Mouse (Mus musculus) heart, postnatal 36 days (tissue): ENCODE data around the gene Zfp292. TPM values are rescaled to one million over a fixed set of nuclear protein-coding genes. Genes with fewer than 3 reads are reported as not detected.

Source experiments
- DNase-seq, 2 experiments: peaks; one replicate each; pipeline ENCODE4 v3.0.0; 2021 to 2022
- intact Hi-C: fragments of 180-260 bp; cut with DNase I; formaldehyde crosslinking; loops from one replicate; pipeline ENCODE4 v1.15.1; 2025
- total RNA-seq, 2 experiments: library from RNA; stranded (reverse); gene quantifications; 2 replicates each; pipeline ENCODE4 v1.2.3; 2021

Zfp292 gene
- total RNA-seq, 2 experiments from 2014 or later = 15.6 to 15.7 TPM

- intact Hi-C loops = loop anchor here (2.0 to 10.0 kb wide), 3 partner anchors 199 to 333 kb away; partner anchors contain the start of genes Akirin2, Orc3, Rars2 and Slc35a1
These were observed 3.0 kb upstream of the Zfp292 start for GRCm38 (mm10) chr4:34885631-34886351.

GRCm38 (mm10) chr4:34883366-34884029, 738 bp upstream of the Zfp292 start:
- intact Hi-C loops = loop anchor here (2.0 to 10.0 kb wide), 6 partner anchors 31 to 341 kb away; partner anchors contain the start of genes Orc3, Rars2, Slc35a1 and Smim8
- no peak for DNase-seq

More at GRCm38 (mm10) chr4:34885631-34886351, 3.0 kb upstream of the Zfp292 start:
- DNase-seq = no peak

- peak in 1 of 2 experiments; percentile 41 for DNase-seq
- intact Hi-C loops = loop anchor here (2.0 to 10.0 kb wide), 5 partner anchors 30 to 342 kb away; partner anchors contain the start of genes Orc3, Rars2 and Smim8
These were observed 430 bp downstream of the Zfp292 start for GRCm38 (mm10) chr4:34882291-34882769.

GRCm38 (mm10) chr4:34881851-34882250, 909 bp downstream of the Zfp292 start:
- DNase-seq = no peak
- intact Hi-C loops = loop anchor here (2.0 to 10.0 kb wide), 5 partner anchors 29 to 343 kb away; partner anchors contain the start of genes Orc3, Rars2 and Smim8

GRCm38 (mm10) chr4:34880921-34881650, 1.7 kb downstream of the Zfp292 start:
- intact Hi-C loops = loop anchor here (5.0 to 10.0 kb wide), 2 partner anchors 39 to 266 kb away; partner anchors contain the start of genes Orc3 and Rars2
- DNase-seq = no peak

GRCm38 (mm10) chr4:34874234-34874633, 8.5 kb downstream of the Zfp292 start:
- DNase-seq = no peak
- intact Hi-C loops = no loop called here

- intact Hi-C loops = no loop called here
- DNase-seq = no peak
These were observed 9.8 kb downstream of the Zfp292 start for GRCm38 (mm10) chr4:34872896-34873495.

GRCm38 (mm10) chr4:34869813-34870212, 12.9 kb downstream of the Zfp292 start:
- intact Hi-C loops = no loop called here
- DNase-seq = no peak

GRCm38 (mm10) chr4:34861438-34861837, 21.3 kb downstream of the Zfp292 start:
- no peak for DNase-seq
- intact Hi-C loops = no loop called here

- DNase-seq = no peak
- intact Hi-C loops = no loop called here
These were observed 23.3 kb downstream of the Zfp292 start for GRCm38 (mm10) chr4:34859416-34859815.

GRCm38 (mm10) chr4:34858903-34859302, 23.9 kb downstream of the Zfp292 start:
- no peak for DNase-seq
- intact Hi-C loops = no loop called here

- DNase-seq = no peak
- intact Hi-C loops = no loop called here
These were observed 26.8 kb downstream of the Zfp292 start for GRCm38 (mm10) chr4:34855966-34856365.

GRCm38 (mm10) chr4:34852051-34852450, 30.7 kb downstream of the Zfp292 start:
- intact Hi-C loops = loop anchor here (2.0 kb wide), 1 partner anchor 31 kb away; the partner anchor contains the start of gene Zfp292
- no peak for DNase-seq

- intact Hi-C loops = no loop called here
- DNase-seq = no peak
These were observed 32.6 kb downstream of the Zfp292 start for GRCm38 (mm10) chr4:34850156-34850555.

GRCm38 (mm10) chr4:34847679-34848309, 35.0 kb downstream of the Zfp292 start:
- no peak for DNase-seq
- intact Hi-C loops = no loop called here

GRCm38 (mm10) chr4:34843839-34844238, 38.9 kb downstream of the Zfp292 start:
- no peak for DNase-seq
- intact Hi-C loops = loop anchor here (5.0 kb wide), 1 partner anchor 38 kb away; the partner anchor contains the start of gene Zfp292

GRCm38 (mm10) chr4:34842826-34843225, 39.9 kb downstream of the Zfp292 start:
- intact Hi-C loops = loop anchor here (5.0 kb wide), 1 partner anchor 39 kb away; the partner anchor contains the start of gene Zfp292
- no peak for DNase-seq

- no peak for DNase-seq
- intact Hi-C loops = no loop called here
These were observed 51.3 kb downstream of the Zfp292 start for GRCm38 (mm10) chr4:34831496-34831895.

- intact Hi-C loops = no loop called here
These were observed 53.3 kb downstream of the Zfp292 start for GRCm38 (mm10) chr4:34829456-34829855.

GRCm38 (mm10) chr4:34823901-34824300, 58.9 kb downstream of the Zfp292 start:
- intact Hi-C loops = no loop called here
- DNase-seq = no peak

More at GRCm38 (mm10) chr4:34829456-34829855, 53.3 kb downstream of the Zfp292 start:
- no peak for DNase-seq
